Mouse (Mus musculus): ENCODE data around the gene Zfp988. TPM values are rescaled to one million over a fixed set of nuclear protein-coding genes. Genes with fewer than 3 reads are reported as not detected.
"Not testable (repeated sequence)": the region's sequence is repeated elsewhere in the genome, so short reads cannot be mapped to it uniquely, and the experiment has no call there.

Zfp988 gene
- total RNA-seq (2014; rRNA removed) (not detected in 2 replicates), polyA plus RNA-seq (2012; rRNA removed) (not detected in 2 replicates)

DNA sequence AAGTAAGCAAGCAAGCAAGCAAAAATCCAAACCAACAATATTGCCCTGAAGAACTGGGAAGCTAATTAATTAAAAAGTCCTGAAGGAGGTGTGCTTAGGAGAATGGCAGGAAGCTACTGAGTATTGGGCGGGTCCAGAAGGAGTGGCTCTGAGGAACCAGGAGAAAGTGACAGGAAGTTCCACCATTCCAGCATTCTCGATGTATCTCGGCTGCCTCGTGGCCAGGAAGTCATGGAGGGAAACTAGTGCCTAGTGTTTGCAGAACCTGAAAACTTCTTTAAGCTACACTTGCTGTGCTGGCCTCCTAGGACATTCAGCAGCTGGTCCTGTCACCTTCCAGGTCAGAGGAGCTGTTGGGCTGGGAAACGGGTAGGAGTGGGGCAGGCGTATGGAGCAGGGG lies at the start of gene Zfp988:
Gene Zfp988, plus strand, starts transcription at position 239 of the 400 bp plus-strand sequence.
- not testable (repeated sequence) for H3K27ac ChIP-seq (replicated peaks; ENCODE audit: insufficient read depth, low read depth, low read length); H3K36me3 ChIP-seq (ENCODE audit: control insufficient read depth, insufficient read depth, low read length); H3K4me3 ChIP-seq (ENCODE audit: insufficient read depth, low read depth, low read length); DNase-seq (ENCODE audit: extremely low read depth, low read depth, low spot score); H3K79me2 ChIP-seq (ENCODE audit: control insufficient read depth, insufficient read depth, low read length); H3K27me3 ChIP-seq (ENCODE audit: control insufficient read depth, insufficient read depth, low read length); H3K4me1 ChIP-seq (ENCODE audit: control insufficient read depth, insufficient read depth, low read length); H3K9ac ChIP-seq (ENCODE audit: low read depth, low read length)
- 82% methylated on average over 6 of the region's 6 CpGs for WGBS

GRCm38 (mm10) chr4:147262708-147263107 lies 42.8 kb upstream of the Zfp988 start:
- not testable (repeated sequence) for H3K79me2 ChIP-seq (ENCODE audit: control insufficient read depth, insufficient read depth, low read length); H3K4me3 ChIP-seq (ENCODE audit: insufficient read depth, low read depth, low read length); DNase-seq (ENCODE audit: extremely low read depth, low read depth, low spot score); H3K4me1 ChIP-seq (ENCODE audit: control insufficient read depth, insufficient read depth, low read length); H3K27ac ChIP-seq (replicated peaks; ENCODE audit: insufficient read depth, low read depth, low read length); H3K36me3 ChIP-seq (ENCODE audit: control insufficient read depth, insufficient read depth, low read length); H3K9ac ChIP-seq (ENCODE audit: low read depth, low read length); H3K27me3 ChIP-seq (ENCODE audit: control insufficient read depth, insufficient read depth, low read length)
- 94% methylated on average over 2 of the region's 3 CpGs for WGBS

- not testable (repeated sequence) for H3K27ac ChIP-seq (replicated peaks; ENCODE audit: insufficient read depth, low read depth, low read length); H3K9ac ChIP-seq (ENCODE audit: low read depth, low read length); H3K36me3 ChIP-seq (ENCODE audit: control insufficient read depth, insufficient read depth, low read length); H3K4me3 ChIP-seq (ENCODE audit: insufficient read depth, low read depth, low read length); H3K4me1 ChIP-seq (ENCODE audit: control insufficient read depth, insufficient read depth, low read length); DNase-seq (ENCODE audit: extremely low read depth, low read depth, low spot score); H3K79me2 ChIP-seq (ENCODE audit: control insufficient read depth, insufficient read depth, low read length); H3K27me3 ChIP-seq (ENCODE audit: control insufficient read depth, insufficient read depth, low read length)
- WGBS, result 88% methylated on average over 17 of the region's 17 CpGs
Observed at GRCm38 (mm10) chr4:147267302-147267701, 38.2 kb upstream of the Zfp988 start.

GRCm38 (mm10) chr4:147268735-147269134 lies 36.7 kb upstream of the Zfp988 start:
- not testable (repeated sequence) for H3K4me3 ChIP-seq (ENCODE audit: insufficient read depth, low read depth, low read length); H3K4me1 ChIP-seq (ENCODE audit: control insufficient read depth, insufficient read depth, low read length); H3K36me3 ChIP-seq (ENCODE audit: control insufficient read depth, insufficient read depth, low read length); H3K27ac ChIP-seq (replicated peaks; ENCODE audit: insufficient read depth, low read depth, low read length); H3K9ac ChIP-seq (ENCODE audit: low read depth, low read length); H3K27me3 ChIP-seq (ENCODE audit: control insufficient read depth, insufficient read depth, low read length); H3K79me2 ChIP-seq (ENCODE audit: control insufficient read depth, insufficient read depth, low read length); DNase-seq (ENCODE audit: extremely low read depth, low read depth, low spot score)
- WGBS, result 86% methylated on average over 25 of the region's 25 CpGs

- not testable (repeated sequence) for H3K79me2 ChIP-seq (ENCODE audit: control insufficient read depth, insufficient read depth, low read length); DNase-seq (ENCODE audit: extremely low read depth, low read depth, low spot score); H3K9ac ChIP-seq (ENCODE audit: low read depth, low read length); H3K4me1 ChIP-seq (ENCODE audit: control insufficient read depth, insufficient read depth, low read length); H3K4me3 ChIP-seq (ENCODE audit: insufficient read depth, low read depth, low read length); H3K36me3 ChIP-seq (ENCODE audit: control insufficient read depth, insufficient read depth, low read length); H3K27ac ChIP-seq (replicated peaks; ENCODE audit: insufficient read depth, low read depth, low read length); H3K27me3 ChIP-seq (ENCODE audit: control insufficient read depth, insufficient read depth, low read length)
- 75% methylated on average over 4 of the region's 4 CpGs for WGBS
Observed at GRCm38 (mm10) chr4:147270026-147270425, 35.4 kb upstream of the Zfp988 start.

GRCm38 (mm10) chr4:147271601-147272000 lies 33.9 kb upstream of the Zfp988 start:
- DNase-seq (ENCODE audit: extremely low read depth, low read depth, low spot score); H3K4me1 ChIP-seq (ENCODE audit: control insufficient read depth, insufficient read depth, low read length); H3K27ac ChIP-seq (replicated peaks; ENCODE audit: insufficient read depth, low read depth, low read length); H3K4me3 ChIP-seq (ENCODE audit: insufficient read depth, low read depth, low read length); H3K9ac ChIP-seq (ENCODE audit: low read depth, low read length); H3K36me3 ChIP-seq (ENCODE audit: control insufficient read depth, insufficient read depth, low read length); H3K27me3 ChIP-seq (ENCODE audit: control insufficient read depth, insufficient read depth, low read length); H3K79me2 ChIP-seq (ENCODE audit: control insufficient read depth, insufficient read depth, low read length): not testable (repeated sequence)
- WGBS, result 91% methylated on average over 13 of the region's 13 CpGs

DNA sequence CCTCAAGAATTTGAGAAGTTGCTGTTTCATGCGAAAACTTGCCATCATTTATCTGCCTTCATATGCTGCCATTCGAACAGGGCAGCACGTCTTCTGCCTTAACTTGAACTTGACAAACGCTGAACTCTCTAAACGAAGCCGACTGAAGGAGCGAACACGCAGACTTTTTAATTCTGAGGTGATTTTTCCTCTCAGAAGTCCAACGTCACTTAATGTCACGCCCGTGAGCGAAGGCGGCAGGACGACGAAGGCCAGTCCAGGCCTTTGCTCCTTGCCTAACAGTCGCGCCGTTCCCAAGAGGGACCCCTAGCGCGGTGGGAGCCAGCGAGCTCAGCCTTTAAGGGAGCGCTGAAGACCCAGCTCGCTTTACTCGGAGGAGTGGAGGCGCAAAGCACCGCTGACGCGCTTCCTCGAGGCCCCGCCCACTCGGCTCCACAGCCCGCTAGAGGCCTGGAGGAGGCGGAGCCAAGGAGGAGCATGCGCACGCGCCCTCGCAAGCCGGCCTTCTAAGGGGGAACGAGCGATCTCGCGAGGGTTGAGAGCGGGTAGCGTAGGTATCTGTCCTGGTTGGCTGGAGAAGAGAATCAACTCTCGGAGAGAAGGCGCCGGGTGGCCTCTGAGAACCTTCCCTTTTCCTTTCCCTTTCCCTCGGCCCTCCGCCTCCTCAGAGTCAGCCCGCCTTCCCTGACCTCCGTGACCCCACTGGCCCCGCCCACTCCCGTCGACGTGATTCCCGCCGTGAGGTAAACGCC lies 30.3 kb upstream of the Zfp988 start:
- 36% methylated on average over 58 of the region's 58 CpGs for WGBS
- H3K4me1 ChIP-seq (ENCODE audit: control insufficient read depth, insufficient read depth, low read length); H3K79me2 ChIP-seq (ENCODE audit: control insufficient read depth, insufficient read depth, low read length); DNase-seq (ENCODE audit: extremely low read depth, low read depth, low spot score); H3K9ac ChIP-seq (ENCODE audit: low read depth, low read length); H3K36me3 ChIP-seq (ENCODE audit: control insufficient read depth, insufficient read depth, low read length); H3K27ac ChIP-seq (replicated peaks; ENCODE audit: insufficient read depth, low read depth, low read length); H3K4me3 ChIP-seq (ENCODE audit: insufficient read depth, low read depth, low read length); H3K27me3 ChIP-seq (ENCODE audit: control insufficient read depth, insufficient read depth, low read length): not testable (repeated sequence)

DNA sequence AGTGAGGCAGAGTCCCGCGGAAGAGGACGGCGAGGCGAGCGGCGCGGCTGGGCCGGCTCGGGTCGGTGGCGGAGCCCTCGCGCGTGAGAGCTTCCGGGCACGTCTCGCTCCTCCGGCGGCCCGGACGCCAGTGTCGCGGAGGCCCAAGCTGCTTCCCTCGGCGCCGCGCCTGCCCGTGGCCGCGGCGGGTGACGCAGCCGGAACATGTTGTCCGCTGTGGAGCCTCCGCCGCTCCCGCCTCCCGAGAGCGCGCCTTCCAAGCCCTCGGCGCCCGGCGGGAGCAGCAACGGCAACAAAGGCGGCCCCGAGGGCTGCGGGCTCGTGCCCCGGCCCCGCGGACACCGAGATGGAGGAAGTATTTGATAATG lies 29.7 kb upstream of the Zfp988 start:
- DNase-seq (ENCODE audit: extremely low read depth, low read depth, low spot score); H3K4me1 ChIP-seq (ENCODE audit: control insufficient read depth, insufficient read depth, low read length); H3K27ac ChIP-seq (replicated peaks; ENCODE audit: insufficient read depth, low read depth, low read length); H3K36me3 ChIP-seq (ENCODE audit: control insufficient read depth, insufficient read depth, low read length); H3K79me2 ChIP-seq (ENCODE audit: control insufficient read depth, insufficient read depth, low read length); H3K4me3 ChIP-seq (ENCODE audit: insufficient read depth, low read depth, low read length); H3K27me3 ChIP-seq (ENCODE audit: control insufficient read depth, insufficient read depth, low read length); H3K9ac ChIP-seq (ENCODE audit: low read depth, low read length): not testable (repeated sequence)
- 29% methylated on average over 54 of the region's 54 CpGs for WGBS

DNA sequence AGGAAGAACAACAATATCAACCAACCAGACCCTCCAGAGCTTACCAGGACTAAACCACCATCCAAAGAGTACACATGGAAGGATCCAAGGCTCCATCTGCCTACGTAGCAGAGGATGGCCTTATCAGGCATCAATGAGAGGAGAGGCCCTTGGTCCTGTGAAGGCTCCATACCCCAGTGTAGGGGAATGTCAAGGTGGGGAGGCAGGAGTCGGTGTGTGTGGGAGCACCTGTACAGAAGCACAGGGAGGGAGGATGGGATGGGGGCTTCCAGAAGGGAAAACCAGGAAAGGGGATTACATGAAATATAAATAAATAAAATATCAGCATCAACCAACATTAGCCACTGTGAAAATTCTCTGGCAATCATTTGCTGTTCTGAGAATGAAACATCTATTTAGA lies 25.1 kb upstream of the Zfp988 start:
- not testable (repeated sequence) for H3K27me3 ChIP-seq (ENCODE audit: control insufficient read depth, insufficient read depth, low read length); H3K27ac ChIP-seq (replicated peaks; ENCODE audit: insufficient read depth, low read depth, low read length); H3K4me3 ChIP-seq (ENCODE audit: insufficient read depth, low read depth, low read length); DNase-seq (ENCODE audit: extremely low read depth, low read depth, low spot score); H3K4me1 ChIP-seq (ENCODE audit: control insufficient read depth, insufficient read depth, low read length); H3K36me3 ChIP-seq (ENCODE audit: control insufficient read depth, insufficient read depth, low read length); H3K79me2 ChIP-seq (ENCODE audit: control insufficient read depth, insufficient read depth, low read length); H3K9ac ChIP-seq (ENCODE audit: low read depth, low read length)
- WGBS, result 69% methylated on average over 2 of the region's 2 CpGs

Measured in liver, adult 2 months (tissue).